ENCODE assay signal across 20 mouse cellular contexts in genomic region chr10:59576305-59576704, GRCm38 (mm10). TPM values are rescaled to one million over a fixed set of nuclear protein-coding genes. Genes with fewer than 3 reads are reported as not detected.
DNase-seq lines count a peak whose midpoint lies in the region; ATAC-seq and TF ChIP-seq lines count a peak whose summit lies in the region.
"Had no signal": no experiment of that assay in that cellular context is flagged by ENCODE, and none has a peak within 500 bp of the region (broad histone marks: within the 10 kb centered on the region; RNA-seq: fewer than 3 reads in every experiment).

No protein-coding gene starts in this region.

- TF ChIP-seq EP300 in heart, postnatal 0 days (IDR thresholded peaks at IDR 0.05; ENCODE audit: low read depth): no peak

- peak overlapping the region; percentile 76; the same call in 1 of the 2 replicates for H3K27ac ChIP-seq in heart, postnatal 0 days (ENCODE audit: low read depth)
- no peak overlapping the region for H3K27ac ChIP-seq in heart, embryonic 11.5 days (ENCODE audit: low read depth, low read length)
- peak overlapping the region; percentile 46 for H3K27ac ChIP-seq in intestine, postnatal 0 days (ENCODE audit: low read depth, low read length)
- H3K27ac ChIP-seq in hindbrain, embryonic 14.5 days: no peak overlapping the region
- H3K27ac ChIP-seq: embryonic facial prominence, embryonic 13.5 days; liver, embryonic 15.5 days had no signal

- no peak for TF ChIP-seq CTCF in heart, postnatal 0 days (IDR thresholded peaks at IDR 0.05; ENCODE audit: low read depth)
- TF ChIP-seq CTCF in intestine, postnatal 0 days (IDR thresholded peaks at IDR 0.05; ENCODE audit: low read depth): no peak

- no peaks in the 10 kb centered on the region for H3K27me3 ChIP-seq in heart, postnatal 0 days (ENCODE audit: control insufficient read depth, insufficient read depth, low read length)
- no peaks in the 10 kb centered on the region for H3K27me3 ChIP-seq in heart, embryonic 11.5 days (ENCODE audit: control insufficient read depth, insufficient read depth, low read length)
- H3K27me3 ChIP-seq in megakaryocyte, embryonic 14.5 days (replicated peaks): no peaks in the 10 kb centered on the region
- H3K27me3 ChIP-seq in intestine, postnatal 0 days (replicated peaks; ENCODE audit: control insufficient read depth, insufficient read depth, low read length): no peaks in the 10 kb centered on the region
- no peaks in the 10 kb centered on the region for H3K27me3 ChIP-seq in hindbrain, embryonic 14.5 days (ENCODE audit: control insufficient read depth, insufficient read depth, low read length)
- H3K27me3 ChIP-seq: CH12.LX; embryonic facial prominence, embryonic 13.5 days; liver, embryonic 15.5 days had no signal

- 50% methylated on average over 5 of the region's 5 CpGs for WGBS in heart, postnatal 0 days
- 42% methylated on average over 5 of the region's 5 CpGs for WGBS in heart, embryonic 11.5 days (ENCODE audit: insufficient replicate concordance)
- WGBS in intestine, postnatal 0 days: 33% methylated on average over 5 of the region's 5 CpGs
- WGBS in hindbrain, embryonic 14.5 days: 58% methylated on average over 5 of the region's 5 CpGs

- H3K9me3 ChIP-seq in heart, postnatal 0 days (replicated peaks; ENCODE audit: control insufficient read depth, low read length): peaks cover 17% of the 10 kb centered on the region
- H3K9me3 ChIP-seq in heart, embryonic 11.5 days (replicated peaks; ENCODE audit: control insufficient read depth, low read length): no peaks in the 10 kb centered on the region
- H3K9me3 ChIP-seq in megakaryocyte, embryonic 14.5 days: no peaks in the 10 kb centered on the region
- H3K9me3 ChIP-seq in intestine, postnatal 0 days (ENCODE audit: control insufficient read depth): no peaks in the 10 kb centered on the region
- H3K9me3 ChIP-seq in hindbrain, embryonic 14.5 days (ENCODE audit: control insufficient read depth, low read length): peaks cover 23% of the 10 kb centered on the region
- H3K9me3 ChIP-seq: liver, embryonic 15.5 days had no signal

- DNase-seq in heart, postnatal 0 days (ENCODE audit: low spot score): no peak
- DNase-seq in c-Kit-positive CD71-positive TER-119-positive erythroid progenitor cells, embryonic 14.5 days (ENCODE audit: low spot score): no peak
- no peak for DNase-seq in hindbrain, embryonic 14.5 days (ENCODE audit: low spot score)
- DNase-seq: cerebellum, adult 18-20 months; kidney, adult 11 months; right cerebral cortex, adult 18-20 months had no signal

- ATAC-seq in heart, postnatal 0 days (ENCODE audit: insufficient read depth, low read depth): no peak
- no peak for ATAC-seq in heart, embryonic 11.5 days (replicated peaks; ENCODE audit: insufficient number of reproducible peaks, low FRiP score, low TSS enrichment)
- ATAC-seq in megakaryocyte, adult 5-6 weeks (ENCODE audit: poor library complexity, severe bottlenecking): no peak
- ATAC-seq in intestine, postnatal 0 days: no peak
- ATAC-seq in hindbrain, embryonic 14.5 days (ENCODE audit: low FRiP score): no peak

- H3K9ac ChIP-seq in heart, postnatal 0 days (replicated peaks; ENCODE audit: low read depth, low read length): no peak overlapping the region
- no peak overlapping the region for H3K9ac ChIP-seq in heart, embryonic 11.5 days (ENCODE audit: low read depth, low read length)
- H3K9ac ChIP-seq in intestine, postnatal 0 days (ENCODE audit: low read depth, low read length): no peak overlapping the region
- H3K9ac ChIP-seq in hindbrain, embryonic 14.5 days: no peak overlapping the region
- H3K9ac ChIP-seq: embryonic facial prominence, embryonic 13.5 days; liver, embryonic 15.5 days had no signal

- no peak overlapping the region for H3K4me3 ChIP-seq in heart, postnatal 0 days (ENCODE audit: low read depth, low read length)
- no peak overlapping the region for H3K4me3 ChIP-seq in heart, embryonic 11.5 days (ENCODE audit: low read depth, low read length)
- peak overlapping the region; percentile 62 for H3K4me3 ChIP-seq in megakaryocyte, embryonic 14.5 days (replicated peaks)
- no peak overlapping the region for H3K4me3 ChIP-seq in intestine, postnatal 0 days (ENCODE audit: low read depth, low read length)
- H3K4me3 ChIP-seq in hindbrain, embryonic 14.5 days (replicated peaks; ENCODE audit: low read length): no peak overlapping the region
- H3K4me3 ChIP-seq: embryonic facial prominence, embryonic 13.5 days; liver, embryonic 15.5 days had no signal

- H3K4me1 ChIP-seq in heart, postnatal 0 days (ENCODE audit: control insufficient read depth, insufficient read depth): no peaks in the 10 kb centered on the region; the same call in 1 of the 2 replicates
- H3K4me1 ChIP-seq in heart, embryonic 11.5 days (ENCODE audit: control insufficient read depth, insufficient read depth, low read length): peaks cover 12% of the 10 kb centered on the region
- peaks cover 98% of the 10 kb centered on the region for H3K4me1 ChIP-seq in megakaryocyte, embryonic 14.5 days
- peaks cover 11% of the 10 kb centered on the region for H3K4me1 ChIP-seq in intestine, postnatal 0 days (replicated peaks; ENCODE audit: control insufficient read depth, insufficient read depth, low read length)
- H3K4me1 ChIP-seq in hindbrain, embryonic 14.5 days (replicated peaks; ENCODE audit: control insufficient read depth, insufficient read depth, low read length): 0 out of 2 replicates have a peak, but pooled peaks cover 7% of the 10 kb centered on the region

- no peak overlapping the region for H3K4me2 ChIP-seq in heart, postnatal 0 days (ENCODE audit: low read depth, low read length)
- H3K4me2 ChIP-seq in heart, embryonic 11.5 days: no peak overlapping the region
- 0 out of 2 replicates have a peak overlapping the region, but pooled peaks have one; percentile 6 for H3K4me2 ChIP-seq in intestine, postnatal 0 days (replicated peaks; ENCODE audit: low read depth)
- H3K4me2 ChIP-seq in hindbrain, embryonic 14.5 days (replicated peaks): no peak overlapping the region
- H3K4me2 ChIP-seq: embryonic facial prominence, embryonic 13.5 days; liver, embryonic 15.5 days had no signal

- no peaks in the 10 kb centered on the region for H3K36me3 ChIP-seq in heart, postnatal 0 days (replicated peaks; ENCODE audit: control insufficient read depth, insufficient read depth, low read length)
- H3K36me3 ChIP-seq in heart, embryonic 11.5 days (ENCODE audit: control insufficient read depth, insufficient read depth, low read length): no peaks in the 10 kb centered on the region
- peaks cover 26% of the 10 kb centered on the region for H3K36me3 ChIP-seq in megakaryocyte, embryonic 14.5 days (replicated peaks; ENCODE audit: low read length)
- H3K36me3 ChIP-seq in intestine, postnatal 0 days (ENCODE audit: control insufficient read depth, insufficient read depth): no peaks in the 10 kb centered on the region
- H3K36me3 ChIP-seq in hindbrain, embryonic 14.5 days (replicated peaks; ENCODE audit: control insufficient read depth, insufficient read depth): no peaks in the 10 kb centered on the region
- H3K36me3 ChIP-seq: embryonic facial prominence, embryonic 13.5 days; liver, embryonic 15.5 days had no signal

RNA-seq across cellular contexts. Expression of gene Gm10322, which starts 39.6 kb away (rescaled TPM):
- total RNA-seq in heart, postnatal 0 days (2014; rRNA removed; ENCODE audit: low replicate concordance): not detected in 2 replicates
- polyA plus RNA-seq in heart, postnatal 0 days (2015; fragmentation: Nextera tagmentation; extraction: Ambion mirVana): not detected in 2 replicates
- not detected in 2 replicates for polyA plus RNA-seq in heart, embryonic 11.5 days (2014; fragmentation: Nextera tagmentation; extraction: Ambion mirVana)
- polyA plus RNA-seq in megakaryocyte, embryonic 14.5 days (2012; ENCODE audit: insufficient read depth, low replicate concordance): not detected in 2 replicates
- not detected in 2 replicates for total RNA-seq in megakaryocyte, adult 5-6 weeks (2015)
- total RNA-seq in megakaryocyte, adult 5-6 weeks (2017): not detected in 2 replicates
- polyA plus RNA-seq in intestine, postnatal 0 days (2015; fragmentation: Nextera tagmentation; extraction: Ambion mirVana): not detected in 2 replicates
- polyA plus RNA-seq in hindbrain, embryonic 14.5 days (2014; fragmentation: Nextera tagmentation; extraction: Ambion mirVana): not detected in 2 replicates
- total RNA-seq: CH12.LX; common myeloid progenitor, adult 5-6 weeks; layer of hippocampus, postnatal 25 days; left cerebral cortex, postnatal 36 days; megakaryocyte-erythroid progenitor cell, adult 5-6 weeks had no signal
- polyA plus RNA-seq: embryonic facial prominence, embryonic 13.5 days; forebrain, embryonic 11.5 days; heart, embryonic 14.5 days; liver, embryonic 15.5 days; thymus, postnatal 0 days had no signal

RNA-seq across cellular contexts. Expression of gene Mcu, which starts 40.2 kb away (rescaled TPM):
- 11.9 and 13.0 TPM in 2 replicates for total RNA-seq in heart, postnatal 0 days (2014; rRNA removed; ENCODE audit: low replicate concordance)
- 20.5 and 21.7 TPM in 2 replicates for polyA plus RNA-seq in heart, postnatal 0 days (2015; fragmentation: Nextera tagmentation; extraction: Ambion mirVana)
- 27.4 and 28.5 TPM in 2 replicates for polyA plus RNA-seq in heart, embryonic 11.5 days (2014; fragmentation: Nextera tagmentation; extraction: Ambion mirVana)
- polyA plus RNA-seq in megakaryocyte, embryonic 14.5 days (2012; ENCODE audit: insufficient read depth, low replicate concordance): 36.5 and 38.7 TPM in 2 replicates
- total RNA-seq in megakaryocyte, adult 5-6 weeks (2015): 16.7 and 17.0 TPM in 2 replicates
- total RNA-seq in megakaryocyte, adult 5-6 weeks (2017): 26.3 and 28.6 TPM in 2 replicates
- polyA plus RNA-seq in intestine, postnatal 0 days (2015; fragmentation: Nextera tagmentation; extraction: Ambion mirVana): 63.3 and 65.2 TPM in 2 replicates
- polyA plus RNA-seq in hindbrain, embryonic 14.5 days (2014; fragmentation: Nextera tagmentation; extraction: Ambion mirVana): 33.0 and 37.3 TPM in 2 replicates

Comparison
In these comparisons a context has a peak if more than half of its experiments do, and no peak if none do; other contexts are left out.
1. H3K27ac ChIP-seq: peak in heart, postnatal 0 days (single experiment) and intestine, postnatal 0 days (single experiment); none in heart, embryonic 11.5 days (single experiment) and hindbrain, embryonic 14.5 days (single experiment).